Mouse (Mus musculus) embryonic facial prominence, embryonic 10.5 days (tissue): ENCODE results near the gene Arid1a. TPM values are rescaled to one million over a fixed set of nuclear protein-coding genes. Genes with fewer than 3 reads are reported as not detected.
"Not testable (repeated sequence)": the region's sequence is repeated elsewhere in the genome, so short reads cannot be mapped to it uniquely, and the experiment has no call there.

ENCODE experiments used
- DNase-seq: peaks from one replicate; pipeline ENCODE4 v3.0.0-alpha.2; 2017; ENCODE audit warnings: low spot score
- H3K27ac ChIP-seq: fragments of 300-500 bp; sonication (generic); replicated peaks from 2 replicates; pipeline ENCODE4 v1.5.1; 2016; ENCODE audit warnings: mild to moderate bottlenecking
- H3K27me3 ChIP-seq: fragments of 300-500 bp; sonication (generic); replicated peaks from 2 replicates; pipeline ENCODE4 v1.6.1; 2016; ENCODE audit warnings: low read depth, mild to moderate bottlenecking; ENCODE audit not compliant: poor library complexity, severe bottlenecking
- H3K36me3 ChIP-seq: fragments of 300-500 bp; sonication (generic); replicated peaks from 2 replicates; pipeline ENCODE4 v1.6.1; 2016; ENCODE audit warnings: mild to moderate bottlenecking, moderate library complexity
- H3K4me1 ChIP-seq: fragments of 300-500 bp; sonication (generic); 2 replicates; pipeline ENCODE4 v1.6.1; 2016
- H3K4me3 ChIP-seq: fragments of 300-500 bp; sonication (generic); 2 replicates; pipeline ENCODE4 v1.5.1; 2016; ENCODE audit warnings: mild to moderate bottlenecking, moderate library complexity
- H3K9me3 ChIP-seq: fragments of 300-500 bp; sonication (generic); 2 replicates; pipeline ENCODE4 v1.6.1; 2016; ENCODE audit warnings: mild to moderate bottlenecking
- WGBS: fragments of 180-500 bp; shearing (Covaris S2); methylation state at CpG from one replicate; pipeline ENCODE4 v1.1.7; 2016; 5-methylcytosine and 5-hydroxymethylcytosine counted together
- polyA plus RNA-seq: library from polyadenylated mRNA; unstranded; fragments of >200 nt; fragmentation: Nextera tagmentation; extraction: Ambion mirVana; gene quantifications from 2 replicates; pipeline ENCODE4 v1.2.1, GENCODE M21; 2016

Arid1a gene
- polyA plus RNA-seq, 1 experiment from 2014 or later, result 38.9 TPM

DNA sequence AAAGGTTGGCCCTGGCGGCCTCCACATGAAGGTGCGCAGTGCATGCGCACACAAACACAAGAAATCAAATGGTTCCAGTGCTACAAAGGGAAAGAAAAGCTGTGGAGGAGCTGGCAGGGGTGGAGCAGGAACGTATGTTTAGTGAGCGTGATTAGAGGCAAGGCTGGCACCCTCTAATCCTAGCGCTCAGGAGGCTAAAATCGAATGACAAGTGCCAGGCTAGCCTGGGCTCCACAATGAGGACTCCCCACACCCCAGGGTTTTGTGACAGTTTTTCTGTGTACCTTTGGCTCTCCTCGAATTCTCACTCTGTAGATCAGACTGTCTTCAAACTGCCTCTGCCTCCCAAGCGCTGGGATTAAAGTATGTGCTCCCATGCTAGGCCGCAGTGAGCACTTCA is 103.8 kb downstream of the Arid1a start:
- no peak for DNase-seq
- no peaks in the 10 kb centered on the region for H3K27me3 ChIP-seq
- WGBS, result 79% methylated on average over 10 of the region's 10 CpGs

DNA sequence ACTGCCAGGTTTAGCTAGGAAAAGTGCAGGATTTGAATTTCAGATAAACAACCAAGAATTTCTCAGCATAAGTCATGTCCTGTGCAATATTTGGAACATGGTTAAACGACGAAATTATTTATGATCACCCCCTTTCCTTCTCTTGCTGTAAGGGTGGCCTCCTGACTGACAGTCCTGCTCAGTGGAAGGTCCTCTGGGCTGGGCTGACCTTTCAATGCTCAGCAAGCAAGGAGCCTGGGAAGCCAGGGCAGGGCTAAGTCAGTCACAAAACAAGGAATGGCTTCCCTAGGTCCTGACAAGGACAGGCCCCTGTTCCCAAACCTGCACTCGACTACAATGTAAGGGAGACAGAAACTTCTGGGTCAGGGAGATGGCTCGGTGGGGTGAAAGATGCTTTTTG is 104.6 kb downstream of the Arid1a start:
- Histone ChIP-seq H3K4me3 (no peak overlapping the region), H3K9me3 (no peaks in the 10 kb centered on the region), H3K4me1 (peaks cover 16% of the 10 kb centered on the region), H3K36me3 (no peaks in the 10 kb centered on the region), H3K27me3 (no peaks in the 10 kb centered on the region), H3K27ac (no peak overlapping the region)
- no peak for DNase-seq
- WGBS, result 71% methylated on average over 4 of the region's 4 CpGs

More for the DNA sequence above, 103.8 kb downstream of the Arid1a start:
- Histone ChIP-seq H3K36me3 (no peaks in the 10 kb centered on the region), H3K4me3 (no peak overlapping the region), H3K4me1 (peaks cover 16% of the 10 kb centered on the region), H3K9me3 (no peaks in the 10 kb centered on the region), H3K27ac (no peak overlapping the region)

DNA sequence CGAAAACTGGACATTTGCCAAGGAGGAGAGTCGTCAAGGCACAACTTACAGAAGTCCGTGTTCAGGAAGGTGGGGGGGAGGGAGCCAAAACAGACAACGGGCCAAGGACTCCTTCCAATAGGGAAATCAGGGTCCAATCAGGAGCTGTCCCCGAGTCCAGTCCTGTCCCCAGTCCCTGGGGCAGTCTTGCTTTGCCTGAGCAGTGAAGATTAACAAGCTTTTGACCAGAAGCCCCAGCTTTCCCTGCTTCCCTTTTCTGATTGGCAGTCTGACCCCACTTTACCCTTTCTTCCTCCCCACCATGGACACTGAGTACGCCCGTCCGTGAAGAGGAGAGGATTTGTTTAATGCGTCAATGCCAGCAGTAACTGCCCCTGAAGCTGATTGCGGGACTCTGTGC is 105.1 kb downstream of the Arid1a start:
- WGBS, result 62% methylated on average over 10 of the region's 10 CpGs
- no peak overlapping the region for H3K27ac ChIP-seq
- no peaks in the 10 kb centered on the region for H3K36me3 ChIP-seq
- H3K9me3 ChIP-seq, result no peaks in the 10 kb centered on the region
- peaks cover 14% of the 10 kb centered on the region for H3K4me1 ChIP-seq
- no peak for DNase-seq
- H3K27me3 ChIP-seq, result no peaks in the 10 kb centered on the region
- H3K4me3 ChIP-seq, result no peak overlapping the region

GRCm38 (mm10) chr4:133649989-133650699 is 106.4 kb downstream of the Arid1a start, which contains the start of gene Zdhhc18:
TSS of gene Zdhhc18 (minus strand) at chr4:133650154.
- Histone ChIP-seq H3K36me3 (no peaks in the 10 kb centered on the region), H3K4me1 (peaks cover 10% of the 10 kb centered on the region), H3K4me3 (peak within 1 kb of the TSS; percentile 41), H3K9me3 (0 out of 2 replicates have a peak, but pooled peaks cover under 1% of the 10 kb centered on the region), H3K27me3 (no peaks in the 10 kb centered on the region), H3K27ac (peak within 1 kb of the TSS; percentile 61)
- DNase-seq, result peak; percentile 73
- 38% methylated on average over 7 of the region's 7 CpGs for WGBS

DNA sequence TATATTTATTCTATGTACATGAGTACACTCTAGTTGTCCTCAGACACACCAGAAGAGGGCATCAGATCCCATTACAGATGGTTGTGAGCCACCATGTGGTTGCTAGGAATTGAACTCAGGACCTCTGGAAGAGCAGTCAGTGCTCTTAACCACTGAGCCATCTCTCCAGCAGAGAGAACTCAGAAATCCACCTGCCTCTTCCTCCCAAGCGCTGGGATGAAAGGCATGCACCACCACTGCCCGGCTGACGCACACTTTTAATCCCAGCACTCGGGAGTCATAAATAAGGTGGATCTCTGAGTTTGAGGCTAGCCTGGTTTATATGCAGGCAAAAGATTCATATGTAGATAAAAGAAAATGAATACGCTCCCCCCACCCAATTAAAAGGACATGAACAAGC is 107.1 kb downstream of the Arid1a start:
- peaks cover 10% of the 10 kb centered on the region for H3K4me1 ChIP-seq
- not testable (repeated sequence) for H3K9me3 ChIP-seq, H3K36me3 ChIP-seq, DNase-seq, H3K27me3 ChIP-seq
- peak overlapping the region; percentile 61 for H3K27ac ChIP-seq
- 88% methylated on average over 5 of the region's 5 CpGs for WGBS
- peak overlapping the region; percentile 41 for H3K4me3 ChIP-seq

- peak overlapping the region; percentile 19; the same call in 1 of the 2 replicates for H3K4me3 ChIP-seq
- 40% methylated on average over 21 of the region's 21 CpGs for WGBS
- peaks cover 5% of the 10 kb centered on the region for H3K4me1 ChIP-seq
- H3K27me3 ChIP-seq, result no peaks in the 10 kb centered on the region
- no peak overlapping the region for H3K27ac ChIP-seq
- H3K9me3 ChIP-seq, result peaks cover 14% of the 10 kb centered on the region; the same call in 1 of the 2 replicates
- no peaks in the 10 kb centered on the region for H3K36me3 ChIP-seq
- DNase-seq, result no peak
Measured at GRCm38 (mm10) chr4:133645680-133646079, 110.9 kb downstream of the Arid1a start.

- DNase-seq, result no peak
- 89% methylated on average over 3 of the region's 3 CpGs for WGBS
- Histone ChIP-seq H3K4me3 (no peak overlapping the region), H3K27me3 (no peaks in the 10 kb centered on the region), H3K27ac (no peak overlapping the region), H3K4me1 (peaks cover 5% of the 10 kb centered on the region), H3K9me3 (peaks cover 14% of the 10 kb centered on the region; the same call in 1 of the 2 replicates), H3K36me3 (no peaks in the 10 kb centered on the region)
Measured at GRCm38 (mm10) chr4:133645195-133645594, 111.4 kb downstream of the Arid1a start.

DNA sequence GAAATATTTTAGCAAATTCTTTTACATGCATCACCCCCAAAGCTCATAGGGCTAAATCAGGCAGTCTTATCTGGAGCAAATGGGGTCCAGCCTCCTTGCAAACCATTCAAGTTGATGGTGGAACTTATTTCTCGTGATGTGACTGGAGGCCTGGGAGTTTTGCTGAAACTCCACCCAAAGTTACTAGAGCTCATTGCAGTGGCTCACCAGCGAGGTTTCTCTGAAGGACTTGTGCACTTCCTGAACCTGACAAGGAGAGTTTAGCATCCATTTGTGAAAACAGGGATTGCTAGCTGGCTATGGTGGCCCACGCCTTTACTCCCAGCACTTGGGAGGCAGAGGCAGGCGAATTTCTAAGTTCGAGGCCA is 122.5 kb downstream of the Arid1a start:
- Histone ChIP-seq H3K4me3 (peak overlapping the region; percentile 13; the same call in 1 of the 2 replicates), H3K27ac (no peak overlapping the region), H3K4me1 (peaks cover 32% of the 10 kb centered on the region), H3K36me3 (peaks cover 10% of the 10 kb centered on the region), H3K27me3 (no peaks in the 10 kb centered on the region), H3K9me3 (no peaks in the 10 kb centered on the region)
- no peak for DNase-seq
- WGBS, result 78% methylated on average over 5 of the region's 5 CpGs

GRCm38 (mm10) chr4:133633332-133634042 is 123.1 kb downstream of the Arid1a start:
- DNase-seq, result peak; percentile 92
- no peaks in the 10 kb centered on the region for H3K27me3 ChIP-seq
- no peaks in the 10 kb centered on the region for H3K9me3 ChIP-seq
- 7% methylated on average over 47 of the region's 47 CpGs for WGBS
- H3K27ac ChIP-seq, result peak overlapping the region; percentile 88
- peaks cover 32% of the 10 kb centered on the region for H3K4me1 ChIP-seq
- peak overlapping the region; percentile 91 for H3K4me3 ChIP-seq
- H3K36me3 ChIP-seq, result peaks cover 10% of the 10 kb centered on the region

DNA sequence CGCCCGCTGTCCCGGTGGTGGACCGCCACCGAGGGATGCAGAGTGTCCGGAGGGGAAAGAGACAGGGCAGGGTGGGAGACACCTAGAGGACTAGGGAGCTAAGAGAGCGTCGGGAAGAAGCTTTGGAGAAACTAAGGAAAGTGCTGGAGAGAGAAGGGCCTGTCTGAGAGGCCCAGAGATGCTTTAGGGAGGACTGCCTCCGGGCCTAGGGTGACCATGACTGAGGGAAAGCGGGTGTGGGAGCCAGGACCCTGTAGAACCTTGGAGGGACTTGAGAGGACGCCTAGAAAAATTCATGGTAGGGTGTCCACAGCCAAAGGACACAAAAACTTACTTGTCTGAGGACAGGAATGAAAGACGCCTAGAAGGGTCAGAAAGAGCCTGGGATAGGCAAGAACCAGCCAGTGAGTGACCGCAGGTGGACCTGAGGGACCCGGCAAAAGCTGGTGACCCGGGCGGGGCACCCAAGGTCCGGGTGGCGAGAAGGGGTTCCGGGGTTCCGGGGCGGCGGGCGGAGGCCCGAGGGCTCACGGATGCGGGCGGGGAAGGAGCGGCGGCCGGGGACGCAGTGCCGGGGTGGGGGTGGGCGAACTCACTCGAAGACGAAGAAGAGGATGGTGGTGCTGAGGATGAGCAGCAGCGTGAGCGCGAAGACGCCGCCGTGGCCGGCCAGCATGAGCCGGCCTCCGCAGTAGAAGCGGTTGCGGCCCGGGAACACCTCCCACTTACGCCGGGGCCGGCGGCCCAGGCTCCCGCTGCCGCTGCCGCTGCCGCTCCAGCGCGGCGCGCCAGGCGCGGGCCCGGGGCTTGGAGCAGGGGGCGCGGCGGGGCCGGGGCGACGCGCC is 123.9 kb downstream of the Arid1a start:
- H3K4me3 ChIP-seq, result peak overlapping the region; percentile 91
- H3K27me3 ChIP-seq, result no peaks in the 10 kb centered on the region
- H3K27ac ChIP-seq, result peak overlapping the region; percentile 88
- peaks cover 10% of the 10 kb centered on the region for H3K36me3 ChIP-seq
- peaks cover 32% of the 10 kb centered on the region for H3K4me1 ChIP-seq
- peak; percentile 38 for DNase-seq
- 1% methylated on average over 69 of the region's 69 CpGs for whole genome bisulfite sequencing
- H3K9me3 ChIP-seq, result no peaks in the 10 kb centered on the region

DNA sequence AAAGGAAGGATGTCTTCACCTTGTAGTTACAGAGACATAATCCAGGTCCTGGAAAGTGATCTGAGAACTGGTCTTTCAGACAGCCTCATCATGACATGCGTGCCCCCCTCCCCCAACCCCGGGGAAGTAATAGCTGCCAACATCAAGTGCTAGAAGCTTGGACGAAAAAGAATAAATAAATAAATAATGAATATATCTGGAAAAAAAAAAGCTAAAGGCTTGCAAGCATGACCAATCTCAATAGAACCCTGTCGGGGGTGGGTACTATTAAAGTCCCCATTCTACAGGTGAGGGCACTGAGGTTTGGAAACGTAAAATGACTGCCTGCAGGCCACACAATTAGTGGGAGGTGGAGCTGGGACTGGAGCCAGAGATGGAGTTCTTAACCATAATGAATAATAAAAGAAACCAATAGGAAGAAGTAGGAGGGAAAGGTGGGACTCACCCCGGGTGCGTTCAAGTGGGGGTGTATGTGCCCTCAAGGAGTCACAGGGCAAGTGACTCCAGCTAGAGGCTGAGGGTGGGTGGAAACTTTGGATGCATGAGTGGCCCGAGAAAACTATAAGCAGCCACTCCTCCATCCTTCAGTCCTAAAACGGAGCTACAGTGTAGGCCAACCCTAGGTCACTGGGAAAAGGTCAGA is 124.7 kb downstream of the Arid1a start:
- peaks cover 35% of the 10 kb centered on the region for H3K4me1 ChIP-seq
- H3K9me3 ChIP-seq, result no peaks in the 10 kb centered on the region
- no peaks in the 10 kb centered on the region for H3K27me3 ChIP-seq
- DNase-seq, result no peak
- 50% methylated on average over 9 of the region's 9 CpGs for WGBS
- no peak overlapping the region for H3K27ac ChIP-seq
- peak overlapping the region; percentile 91 for H3K4me3 ChIP-seq
- H3K36me3 ChIP-seq, result peaks cover 13% of the 10 kb centered on the region
